Mouse (Mus musculus) liver, adult 2 months (tissue): ENCODE measurements around the gene Cnih3.

ENCODE experiments used
- CTCF ChIP-seq: fragments of 200-500 bp; IDR thresholded peaks from 2 replicates; pipeline ENCODE4 v1.5.1; 2011; ENCODE audit warnings: low read depth, low read length, control low read depth
- POLR2A ChIP-seq: fragments of 200-500 bp; IDR thresholded peaks from 2 replicates; pipeline ENCODE4 v1.6.1; 2011; ENCODE audit warnings: low read length, control low read depth; ENCODE audit not compliant: insufficient read depth; ENCODE audit errors: extremely low read depth

- TF ChIP-seq POLR2A (no peak), CTCF (no peak)
Observed at GRCm38 (mm10) chr1:181392489-181392888, 40.1 kb downstream of the Cnih3 start.
